Mouse (Mus musculus): ENCODE results near the gene Ifna16.

The Ifna16 gene

GRCm38 (mm10) chr4:88676824-88677223, at the start of gene Ifna16:
Gene Ifna16, minus strand, starts transcription at chr4:88676924.
- no peak for DNase-seq (ENCODE audit: low read depth, low spot score)

DNA sequence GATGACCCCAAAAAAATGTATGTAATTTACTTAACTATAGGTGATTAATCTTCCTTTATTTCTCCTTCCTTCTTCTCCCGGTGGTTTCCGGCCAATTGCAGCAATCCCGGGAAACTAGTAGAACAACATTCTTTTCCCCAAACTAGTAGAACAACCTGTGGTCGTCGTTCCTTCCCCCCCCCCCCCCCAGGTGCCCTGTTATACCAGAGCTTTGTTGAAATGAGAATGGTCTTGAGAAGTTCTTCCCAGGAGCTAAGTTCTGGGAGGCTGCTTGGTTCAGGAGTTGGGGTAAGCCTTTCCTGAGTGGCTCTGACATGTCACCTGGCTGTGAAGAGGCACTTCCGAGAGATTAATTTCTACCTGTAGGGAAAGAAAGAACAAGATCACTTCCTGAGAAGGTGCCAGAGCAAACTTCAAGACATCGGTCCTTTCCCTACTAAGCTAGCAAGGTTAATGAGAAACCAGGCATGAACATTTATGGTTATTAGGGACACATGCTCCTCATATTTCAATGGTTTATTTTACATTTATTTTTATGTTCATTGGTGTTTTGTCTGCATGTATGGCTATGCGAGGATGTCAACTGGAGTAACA, 46.9 kb upstream of the Ifna16 start:
- no peak for DNase-seq (ENCODE audit: low read depth, low spot score)

- DNase-seq (ENCODE audit: low read depth, low spot score): peak; percentile 94
Observed at GRCm38 (mm10) chr4:88721791-88722721, 45.3 kb upstream of the Ifna16 start, which contains the start of the genes Gm26566 and Klhl9. Gene Gm26566, plus strand, starts transcription at chr4:88721805. Gene Klhl9, minus strand, starts transcription at chr4:88722465.

DNA sequence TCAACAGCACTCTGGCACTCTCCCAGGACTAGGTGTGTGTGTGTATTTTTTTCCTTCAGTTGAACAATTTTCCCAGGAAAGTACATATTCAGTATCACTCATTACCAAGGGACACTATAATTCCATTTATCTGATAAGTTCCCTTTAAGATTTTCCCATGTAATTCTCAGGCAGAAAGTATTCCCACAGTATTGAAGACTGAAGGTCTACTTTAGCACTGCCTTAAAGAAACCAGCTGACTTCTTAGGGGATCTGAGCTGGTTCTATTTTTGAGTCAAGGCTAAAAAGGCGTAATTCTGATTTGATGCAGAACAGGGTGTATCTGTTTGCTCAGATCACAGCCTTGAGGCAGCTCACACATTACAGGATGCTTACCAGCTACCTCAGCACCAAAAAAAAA, 42.0 kb upstream of the Ifna16 start:
- DNase-seq (ENCODE audit: low read depth, low spot score): peak; percentile 21

- peak; percentile 76 for DNase-seq (ENCODE audit: low read depth, low spot score)
Observed at GRCm38 (mm10) chr4:88715059-88715458, 38.3 kb upstream of the Ifna16 start.

- peak; percentile 84 for DNase-seq (ENCODE audit: low read depth, low spot score)
Observed at GRCm38 (mm10) chr4:88714281-88714680, 37.6 kb upstream of the Ifna16 start.

DNA sequence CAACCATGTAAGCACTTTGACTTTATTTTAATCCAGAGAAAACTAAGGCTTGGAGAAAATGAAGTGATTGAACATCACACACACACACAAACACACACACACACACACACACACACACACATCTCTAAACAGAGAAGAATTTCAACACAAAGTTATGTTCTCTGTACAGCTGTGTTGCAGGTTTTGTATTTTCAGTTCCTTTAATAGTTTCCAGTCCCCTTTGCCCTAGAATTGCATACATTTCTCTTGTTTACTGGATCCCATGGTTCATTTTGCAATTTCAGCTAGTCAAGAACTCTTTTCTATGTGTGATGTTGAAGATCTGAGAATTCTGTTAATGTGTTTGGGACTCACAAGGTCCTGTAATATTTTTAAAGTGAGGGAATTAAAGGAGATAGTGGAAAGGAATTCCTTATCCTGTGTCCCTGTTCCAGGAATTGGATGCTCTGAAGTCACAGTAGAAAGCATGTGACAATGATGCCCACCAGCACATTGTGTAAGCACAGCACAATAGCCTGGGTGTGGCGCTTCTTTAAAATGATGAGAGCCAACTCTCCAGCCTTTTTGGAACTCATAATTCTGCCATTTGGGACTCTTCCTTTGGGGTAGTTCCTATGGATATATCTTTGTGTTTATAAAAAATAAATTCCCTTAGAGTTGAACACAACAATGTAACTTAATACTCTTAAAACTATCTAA, 30.6 kb upstream of the Ifna16 start:
- DNase-seq (ENCODE audit: low read depth, low spot score): no peak

- DNase-seq (ENCODE audit: low read depth, low spot score): no peak
Observed at GRCm38 (mm10) chr4:88705924-88706323, 29.2 kb upstream of the Ifna16 start.

DNA sequence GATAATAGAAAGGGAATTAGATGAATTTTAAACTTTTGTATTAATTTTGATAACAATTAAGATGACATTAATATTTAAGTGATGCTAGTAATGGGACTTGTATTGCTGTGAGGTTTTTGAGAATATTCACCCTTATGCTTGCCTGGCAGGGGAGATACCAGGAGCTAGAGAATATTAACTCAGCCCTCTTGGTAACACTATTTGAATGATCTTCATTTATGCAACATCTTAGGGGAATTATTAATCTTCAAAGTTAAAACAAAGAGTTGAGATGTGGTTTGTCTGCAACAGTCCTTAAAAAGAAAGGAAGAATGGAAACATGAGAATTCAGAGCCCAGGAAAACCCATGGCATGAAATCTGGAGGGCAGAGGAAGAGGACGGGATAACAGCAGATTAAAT, 22.6 kb upstream of the Ifna16 start:
- no peak for DNase-seq (ENCODE audit: low read depth, low spot score)

DNA sequence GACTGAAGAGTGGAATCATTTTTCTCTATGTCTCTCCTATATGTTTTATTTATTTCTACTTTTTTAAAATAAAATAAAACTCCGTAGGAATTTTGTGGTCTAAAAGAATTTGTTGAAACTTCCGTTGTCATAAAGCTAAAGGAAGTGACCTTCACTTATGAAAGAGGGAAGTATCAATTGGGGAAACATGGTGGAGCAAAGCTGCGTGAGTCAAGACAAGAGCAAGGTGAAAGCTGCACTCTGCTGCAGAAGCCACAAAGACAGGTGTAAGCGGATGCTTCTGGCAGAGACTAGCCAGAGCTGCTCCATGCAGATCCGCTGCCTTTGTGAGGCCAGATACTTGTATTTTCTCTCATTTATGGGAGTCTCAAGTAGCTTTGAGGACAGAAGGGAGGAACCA, 22.1 kb upstream of the Ifna16 start:
- no peak for DNase-seq (ENCODE audit: low read depth, low spot score)

DNA sequence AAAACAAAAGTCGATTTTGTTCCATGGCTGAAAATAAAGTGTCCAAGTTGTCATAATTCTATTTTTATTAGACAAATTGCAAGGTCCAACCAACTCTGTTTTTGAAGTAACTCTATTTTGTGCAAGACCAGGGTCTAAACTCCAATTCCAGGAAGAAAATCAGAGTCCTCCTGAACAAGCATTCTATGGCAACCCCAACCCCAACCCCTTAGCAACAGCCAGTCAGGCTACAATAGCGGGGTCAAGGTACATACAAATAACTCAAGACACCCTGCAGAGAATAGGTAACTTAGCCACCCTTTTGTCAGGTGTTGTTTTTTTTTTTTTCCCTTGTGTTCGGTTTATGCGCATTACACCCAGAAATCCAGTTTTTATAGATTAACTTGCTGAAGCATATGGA, 21.0 kb upstream of the Ifna16 start:
- no peak for DNase-seq (ENCODE audit: low read depth, low spot score)

GRCm38 (mm10) chr4:88697108-88697507, 20.4 kb upstream of the Ifna16 start:
- no peak for DNase-seq (ENCODE audit: low read depth, low spot score)

DNA sequence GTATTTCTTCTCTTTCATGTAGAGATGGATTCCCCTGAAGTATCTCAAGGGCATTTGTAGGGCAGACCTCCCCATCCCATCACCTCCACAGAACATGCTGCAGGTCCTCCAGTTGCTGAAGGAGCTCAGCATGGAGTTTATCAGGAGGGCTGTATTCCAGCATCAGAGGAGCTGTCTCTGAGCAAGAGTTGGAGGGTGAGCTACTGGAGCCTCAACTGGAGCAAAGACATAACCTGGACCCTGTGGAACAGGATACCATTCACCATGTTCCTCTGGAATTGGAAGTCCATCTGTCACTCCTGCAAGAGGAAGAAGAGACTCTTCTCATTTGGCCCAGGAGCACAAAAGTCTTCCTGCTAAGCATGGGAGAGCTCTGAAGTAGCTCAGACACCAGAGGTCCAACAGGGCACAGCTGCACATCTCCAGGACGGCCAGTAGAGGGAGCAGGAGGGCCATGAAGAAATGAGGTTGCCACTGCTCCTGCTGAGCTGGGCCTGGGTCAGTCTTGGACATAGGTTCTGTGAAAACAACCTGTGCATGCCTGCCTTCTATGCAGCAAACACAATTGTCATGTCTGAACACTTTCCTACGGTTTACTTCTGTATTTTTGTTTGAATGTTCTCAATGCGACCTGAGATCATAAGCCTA, 19.6 kb upstream of the Ifna16 start:
- peak; percentile 84 for DNase-seq (ENCODE audit: low read depth, low spot score)

DNA sequence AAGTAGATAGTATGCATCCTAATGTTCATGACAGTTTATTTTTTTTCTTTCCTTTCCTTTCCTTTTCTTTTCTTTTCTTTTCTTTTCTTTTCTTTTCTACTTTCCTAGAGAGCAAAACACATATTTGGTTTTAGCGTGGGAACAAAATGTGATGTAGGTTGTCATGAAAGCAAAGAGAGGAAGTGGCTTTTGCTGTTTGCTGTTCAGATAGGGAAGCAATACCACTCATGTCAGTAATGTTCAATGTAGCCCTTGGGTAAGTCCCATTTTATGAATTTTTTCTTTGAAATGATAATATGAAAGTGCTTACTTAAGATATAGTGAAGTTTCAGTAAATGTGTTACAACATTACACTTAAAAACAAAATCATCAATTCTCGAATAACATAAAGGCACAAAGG, 16.7 kb upstream of the Ifna16 start:
- DNase-seq (ENCODE audit: low read depth, low spot score): no peak

DNA sequence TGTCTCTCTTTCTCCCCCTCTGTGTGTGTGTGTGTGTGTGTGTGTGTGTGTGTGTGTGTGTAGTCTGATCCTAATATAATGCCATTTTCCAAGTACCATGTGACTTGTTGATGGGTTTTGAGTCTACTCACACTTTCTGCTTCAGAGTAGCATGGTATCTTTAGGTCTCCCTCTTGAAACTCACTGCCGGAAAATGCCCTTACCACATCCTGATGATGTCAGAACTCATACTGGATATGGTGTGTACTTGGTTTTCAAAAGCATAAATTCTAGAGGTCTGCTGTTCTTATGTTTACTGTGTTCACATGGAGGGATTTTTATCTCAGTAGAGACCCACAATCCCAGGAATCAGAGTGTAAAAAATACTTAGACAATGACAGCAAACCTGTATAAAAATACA, 15.8 kb upstream of the Ifna16 start:
- no peak for DNase-seq (ENCODE audit: low read depth, low spot score)

- no peak for DNase-seq (ENCODE audit: low read depth, low spot score)
Observed at GRCm38 (mm10) chr4:88691259-88691658, 14.5 kb upstream of the Ifna16 start, which contains the start of gene Ifnab. Gene Ifnab, minus strand, starts transcription at chr4:88691359.

DNA sequence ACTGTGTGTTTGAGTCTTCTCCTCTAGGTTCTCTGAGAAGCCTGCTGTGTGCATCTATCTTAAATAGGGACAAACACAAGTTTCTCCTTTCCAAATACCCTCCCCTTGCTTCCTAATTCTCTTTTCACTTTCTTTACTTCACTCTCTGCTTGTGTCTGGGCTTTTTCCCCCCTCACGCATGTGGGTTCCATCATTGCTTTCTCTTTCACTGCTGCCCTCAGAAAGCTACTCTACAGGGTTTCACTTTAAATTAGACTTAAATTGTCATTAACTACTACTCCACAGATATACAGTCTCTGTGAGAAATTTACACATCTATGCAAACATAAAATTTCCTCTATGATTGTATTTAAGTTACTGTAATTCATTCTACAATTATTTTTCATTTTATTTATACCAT, 7.1 kb upstream of the Ifna16 start, which contains the start of gene Ifna2:
Gene Ifna2, minus strand, starts transcription at position 101 of the 400 bp plus-strand sequence.
- no peak for DNase-seq (ENCODE audit: low read depth, low spot score)

- no peak for DNase-seq (ENCODE audit: low read depth, low spot score)
Observed at GRCm38 (mm10) chr4:88681353-88681752, 4.6 kb upstream of the Ifna16 start.

DNA sequence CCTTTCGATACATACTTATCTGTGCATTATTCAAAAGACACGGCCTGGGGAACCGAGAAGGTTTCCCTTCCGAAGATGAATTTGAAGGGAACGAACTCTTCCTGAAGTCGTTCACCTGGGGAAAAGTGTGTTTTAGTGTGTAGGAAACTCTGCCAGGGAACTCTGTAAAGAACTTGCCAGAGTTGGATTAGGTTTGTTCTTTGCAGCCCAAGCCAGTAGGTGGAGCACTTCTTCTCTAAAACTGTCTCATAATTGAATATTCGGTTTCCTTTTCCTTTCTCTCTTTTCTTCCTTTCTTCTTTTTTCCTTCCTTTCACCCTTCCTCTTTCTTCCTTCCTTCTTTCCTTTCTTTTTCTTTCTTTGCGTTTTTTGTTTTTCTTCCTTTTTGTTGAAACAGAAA, 3.6 kb upstream of the Ifna16 start:
- peak; percentile 70 for DNase-seq (ENCODE audit: low read depth, low spot score)

GRCm38 (mm10) chr4:88655461-88655860, 21.3 kb downstream of the Ifna16 start:
- DNase-seq (ENCODE audit: low read depth, low spot score): no peak

- no peak for DNase-seq (ENCODE audit: low read depth, low spot score)
Observed at GRCm38 (mm10) chr4:88653644-88654043, 23.1 kb downstream of the Ifna16 start.

DNA sequence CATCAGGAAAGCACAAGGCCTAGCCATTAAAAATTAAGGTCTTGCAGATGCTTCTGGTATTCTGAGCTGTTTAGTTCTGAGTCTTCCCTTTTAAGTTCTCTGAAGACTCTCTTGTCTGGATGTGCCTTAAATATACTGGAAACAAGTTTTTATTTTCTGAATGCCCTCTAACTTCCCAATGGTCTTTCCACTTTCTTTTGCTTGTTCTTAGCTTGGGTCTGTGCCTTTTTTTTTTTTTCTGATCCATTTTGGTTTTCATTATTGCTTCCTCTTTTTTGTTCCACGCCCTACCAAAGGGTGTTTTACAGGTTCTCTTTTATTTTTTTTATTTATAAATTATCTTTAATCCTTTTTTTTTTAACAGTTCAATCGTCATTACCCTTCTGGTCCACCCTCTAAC, 32.4 kb downstream of the Ifna16 start, which contains the start of gene Ifna13:
Gene Ifna13, minus strand, starts transcription at position 101 of the 400 bp plus-strand sequence.
- no peak for DNase-seq (ENCODE audit: low read depth, low spot score)
